In genomic region chr11:36277903-36278215, GRCm38 (mm10) we compare ENCODE assay signal across 17 mouse cellular contexts.
"Had no signal": no experiment of that assay in that cellular context is flagged by ENCODE, and none has a peak within 500 bp of the region (broad histone marks: within the 10 kb centered on the region; RNA-seq: fewer than 3 reads in every experiment).

No protein-coding gene starts in this region.

- H3K9me3 ChIP-seq: lung, embryonic 15.5 days; midbrain, embryonic 13.5 days; midbrain, embryonic 15.5 days; neural tube, embryonic 12.5 days; stomach, embryonic 15.5 days had no signal

- H3K27ac ChIP-seq: lung, embryonic 15.5 days; macrophage; midbrain, embryonic 13.5 days; midbrain, embryonic 15.5 days; neural tube, embryonic 12.5 days; stomach, embryonic 15.5 days; stomach, postnatal 0 days had no signal

- H3K4me3 ChIP-seq: lung, embryonic 15.5 days; megakaryocyte, embryonic 14.5 days; midbrain, embryonic 13.5 days; midbrain, embryonic 15.5 days; neural tube, embryonic 12.5 days; stomach, embryonic 15.5 days had no signal

- DNase-seq: lung, adult 2 months; lung, postnatal 14 days; lung, postnatal 36 days; right cerebral cortex, postnatal 14 days; thymus, adult 2 months; thymus, postnatal 25 days; thymus, postnatal 4 days had no signal

- ATAC-seq: lung, postnatal 0 days; midbrain, embryonic 13.5 days; midbrain, embryonic 15.5 days had no signal

- H3K36me3 ChIP-seq: lung, embryonic 15.5 days; midbrain, embryonic 15.5 days; neural tube, embryonic 12.5 days; stomach, embryonic 15.5 days had no signal

- H3K4me1 ChIP-seq: megakaryocyte, embryonic 14.5 days; stomach, embryonic 15.5 days had no signal

- H3K9ac ChIP-seq: lung, embryonic 15.5 days; midbrain, embryonic 13.5 days; midbrain, embryonic 15.5 days; neural tube, embryonic 12.5 days; stomach, embryonic 15.5 days had no signal

- H3K27me3 ChIP-seq: megakaryocyte, embryonic 14.5 days; midbrain, embryonic 13.5 days; midbrain, embryonic 15.5 days; neural tube, embryonic 12.5 days; stomach, embryonic 15.5 days had no signal

- H3K4me2 ChIP-seq: midbrain, embryonic 11.5 days; midbrain, embryonic 13.5 days; midbrain, embryonic 15.5 days; neural tube, embryonic 12.5 days; stomach, embryonic 15.5 days had no signal
